Mouse (Mus musculus) lung, embryonic 15.5 days (tissue): ENCODE results near the gene Calm5. TPM values are rescaled to one million over a fixed set of nuclear protein-coding genes. Genes with fewer than 3 reads are reported as not detected.
"Not testable (repeated sequence)": the region's sequence is repeated elsewhere in the genome, so short reads cannot be mapped to it uniquely, and the experiment has no call there.

ENCODE experiments used
- ATAC-seq: fragments of 200-750 bp; cut with Nextera tagmentation; 2 replicates; pipeline ENCODE4 v1.8.0; 2017; ENCODE audit warnings: moderate number of reproducible peaks, borderline replicate concordance; ENCODE audit not compliant: low FRiP score, low TSS enrichment; ENCODE audit errors: extremely low read depth
- H3K27ac ChIP-seq: fragments of 300-500 bp; sonication (generic); 2 replicates; pipeline ENCODE4 v1.5.1; 2015; ENCODE audit warnings: moderate library complexity, mild to moderate bottlenecking, inconsistent platforms
- H3K27me3 ChIP-seq: fragments of 300-500 bp; sonication (generic); 2 replicates; pipeline ENCODE4 v1.6.1; 2015; ENCODE audit warnings: inconsistent platforms
- H3K36me3 ChIP-seq: fragments of 300-500 bp; sonication (generic); 2 replicates; pipeline ENCODE4 v1.6.1; 2015; ENCODE audit warnings: inconsistent platforms
- H3K4me1 ChIP-seq: fragments of 300-500 bp; sonication (generic); 2 replicates; pipeline ENCODE4 v1.6.1; 2015; ENCODE audit warnings: inconsistent platforms
- H3K4me2 ChIP-seq: fragments of 300-500 bp; sonication (generic); 2 replicates; pipeline ENCODE4 v1.6.1; 2015; ENCODE audit warnings: inconsistent platforms, mild to moderate bottlenecking, moderate library complexity
- H3K4me3 ChIP-seq: fragments of 300-500 bp; sonication (generic); 2 replicates; pipeline ENCODE4 v1.5.1; 2015; ENCODE audit warnings: mild to moderate bottlenecking, inconsistent platforms
- H3K9ac ChIP-seq: fragments of 300-500 bp; sonication (generic); 2 replicates; pipeline ENCODE4 v1.6.1; 2015; ENCODE audit warnings: inconsistent platforms
- H3K9me3 ChIP-seq: fragments of 300-500 bp; sonication (generic); 2 replicates; pipeline ENCODE4 v1.6.1; 2016; ENCODE audit warnings: inconsistent platforms
- WGBS: fragments of 180-500 bp; shearing (Covaris S2); methylation state at CpG from one replicate; pipeline ENCODE4 v1.1.7; 2015; 5-methylcytosine and 5-hydroxymethylcytosine counted together
- polyA plus RNA-seq: library from polyadenylated mRNA; unstranded; fragments of >200 nt; fragmentation: Nextera tagmentation; extraction: Ambion mirVana; gene quantifications from 2 replicates; pipeline ENCODE4 v1.2.1, GENCODE M21; 2015

The Calm5 gene
- not detected in 2 replicates for polyA plus RNA-seq

GRCm38 (mm10) chr13:3853648-3854333 lies at the start of gene Calm5:
Gene Calm5 (plus strand): TSS chr13:3854173.
- H3K4me2 ChIP-seq, H3K27me3 ChIP-seq, H3K9ac ChIP-seq, H3K4me3 ChIP-seq, ATAC-seq, H3K36me3 ChIP-seq, H3K4me1 ChIP-seq, H3K9me3 ChIP-seq, H3K27ac ChIP-seq: not testable (repeated sequence)
- WGBS = 83% methylated on average over 3 of the region's 3 CpGs

GRCm38 (mm10) chr13:3804186-3804585 lies 49.8 kb upstream of the Calm5 start, which contains the start of gene Calml3:
Gene Calml3 (minus strand): TSS chr13:3804316.
- no peaks in the 10 kb centered on the region for H3K9me3 ChIP-seq
- no peak within 1 kb of the TSS for H3K9ac ChIP-seq
- WGBS = 74% methylated on average over 13 of the region's 13 CpGs
- peak within 1 kb of the TSS; percentile 46; the same call in 1 of the 2 replicates for H3K27ac ChIP-seq
- H3K4me1 ChIP-seq = peaks cover 14% of the 10 kb centered on the region
- no peaks in the 10 kb centered on the region for H3K36me3 ChIP-seq
- H3K4me2 ChIP-seq = no peak within 1 kb of the TSS
- ATAC-seq = no peak
- H3K27me3 ChIP-seq = no peaks in the 10 kb centered on the region
- H3K4me3 ChIP-seq = no peak within 1 kb of the TSS

GRCm38 (mm10) chr13:3805132-3805531 lies 48.8 kb upstream of the Calm5 start:
- ATAC-seq = 0 out of 2 replicates have a peak, but pooled peaks have one; percentile 53

GRCm38 (mm10) chr13:3805638-3806037 lies 48.3 kb upstream of the Calm5 start:
- Histone ChIP-seq H3K4me3 (no peak overlapping the region), H3K27me3 (no peaks in the 10 kb centered on the region), H3K9me3 (no peaks in the 10 kb centered on the region), H3K4me2 (no peak overlapping the region), H3K36me3 (no peaks in the 10 kb centered on the region), H3K9ac (no peak overlapping the region), H3K27ac (peak overlapping the region; percentile 46), H3K4me1 (peaks cover 12% of the 10 kb centered on the region; the same call in 1 of the 2 replicates)
- 52% methylated on average over 5 of the region's 5 CpGs for WGBS
- ATAC-seq = no peak

More at GRCm38 (mm10) chr13:3805132-3805531, 48.8 kb upstream of the Calm5 start:
- Histone ChIP-seq H3K36me3 (no peaks in the 10 kb centered on the region), H3K9ac (no peak overlapping the region), H3K4me2 (no peak overlapping the region), H3K9me3 (no peaks in the 10 kb centered on the region), H3K27ac (peak overlapping the region; percentile 46; the same call in 1 of the 2 replicates), H3K4me3 (no peak overlapping the region), H3K4me1 (peaks cover 14% of the 10 kb centered on the region; the same call in 1 of the 2 replicates), H3K27me3 (no peaks in the 10 kb centered on the region)
- 35% methylated on average over 2 of the region's 2 CpGs for WGBS

GRCm38 (mm10) chr13:3807131-3807827 lies 46.7 kb upstream of the Calm5 start:
- no peak for ATAC-seq
- WGBS = 79% methylated on average over 7 of the region's 7 CpGs
- no peak overlapping the region for H3K9ac ChIP-seq

GRCm38 (mm10) chr13:3818012-3818739 lies 35.8 kb upstream of the Calm5 start:
- H3K4me2 ChIP-seq = no peak overlapping the region
- no peak for ATAC-seq
- no peaks in the 10 kb centered on the region for H3K4me1 ChIP-seq
- WGBS = 63% methylated on average over 5 of the region's 5 CpGs
- H3K27me3 ChIP-seq = no peaks in the 10 kb centered on the region
- no peak overlapping the region for H3K4me3 ChIP-seq
- H3K36me3 ChIP-seq = no peaks in the 10 kb centered on the region
- H3K9ac ChIP-seq = no peak overlapping the region
- no peaks in the 10 kb centered on the region for H3K9me3 ChIP-seq
- H3K27ac ChIP-seq = no peak overlapping the region

More at GRCm38 (mm10) chr13:3807131-3807827, 46.7 kb upstream of the Calm5 start:
- Histone ChIP-seq H3K36me3 (no peaks in the 10 kb centered on the region), H3K4me1 (peaks cover 4% of the 10 kb centered on the region; the same call in 1 of the 2 replicates), H3K9me3 (no peaks in the 10 kb centered on the region), H3K27me3 (no peaks in the 10 kb centered on the region), H3K27ac (no peak overlapping the region), H3K4me3 (no peak overlapping the region), H3K4me2 (no peak overlapping the region)

- Histone ChIP-seq H3K9me3 (no peaks in the 10 kb centered on the region), H3K27ac (no peak overlapping the region), H3K4me1 (no peaks in the 10 kb centered on the region), H3K36me3 (no peaks in the 10 kb centered on the region), H3K4me2 (no peak overlapping the region), H3K4me3 (no peak overlapping the region), H3K9ac (no peak overlapping the region), H3K27me3 (no peaks in the 10 kb centered on the region)
- no peak for ATAC-seq
- 67% methylated on average over 2 of the region's 2 CpGs for WGBS
Observed at GRCm38 (mm10) chr13:3818740-3819076, 35.3 kb upstream of the Calm5 start.

GRCm38 (mm10) chr13:3822105-3822504 lies 31.9 kb upstream of the Calm5 start:
- no peaks in the 10 kb centered on the region for H3K9me3 ChIP-seq
- no peak overlapping the region for H3K4me3 ChIP-seq
- H3K27me3 ChIP-seq = no peaks in the 10 kb centered on the region
- no peak overlapping the region for H3K27ac ChIP-seq
- H3K4me1 ChIP-seq = no peaks in the 10 kb centered on the region
- H3K4me2 ChIP-seq = no peak overlapping the region
- WGBS = 63% methylated on average over 4 of the region's 4 CpGs
- ATAC-seq = no peak
- no peak overlapping the region for H3K9ac ChIP-seq
- no peaks in the 10 kb centered on the region for H3K36me3 ChIP-seq

- H3K27me3 ChIP-seq = no peaks in the 10 kb centered on the region
- ATAC-seq = no peak
- no peaks in the 10 kb centered on the region for H3K36me3 ChIP-seq
- H3K9ac ChIP-seq = no peak overlapping the region
- H3K4me2 ChIP-seq = no peak overlapping the region
- H3K4me3 ChIP-seq = no peak overlapping the region
- no peaks in the 10 kb centered on the region for H3K4me1 ChIP-seq
- no peaks in the 10 kb centered on the region for H3K9me3 ChIP-seq
- H3K27ac ChIP-seq = no peak overlapping the region
Observed at GRCm38 (mm10) chr13:3825726-3826125, 28.2 kb upstream of the Calm5 start.

- Histone ChIP-seq H3K9ac (no peak overlapping the region), H3K36me3 (no peaks in the 10 kb centered on the region), H3K27me3 (no peaks in the 10 kb centered on the region), H3K9me3 (no peaks in the 10 kb centered on the region), H3K4me1 (no peaks in the 10 kb centered on the region), H3K4me3 (no peak overlapping the region), H3K27ac (peak overlapping the region; percentile 66), H3K4me2 (no peak overlapping the region)
- 0 out of 2 replicates have a peak, but pooled peaks have one; percentile 32 for ATAC-seq
- 52% methylated on average over 5 of the region's 5 CpGs for WGBS
Observed at GRCm38 (mm10) chr13:3831546-3831945, 22.4 kb upstream of the Calm5 start.

- Histone ChIP-seq H3K4me2 (no peak overlapping the region), H3K27ac (peak overlapping the region; percentile 66)
Observed at GRCm38 (mm10) chr13:3831994-3832393, 22.0 kb upstream of the Calm5 start.

More at GRCm38 (mm10) chr13:3831994-3832393, 22.0 kb upstream of the Calm5 start:
- H3K27me3 ChIP-seq = no peaks in the 10 kb centered on the region
- H3K9me3 ChIP-seq = no peaks in the 10 kb centered on the region
- H3K9ac ChIP-seq = no peak overlapping the region
- H3K4me3 ChIP-seq = no peak overlapping the region
- H3K36me3 ChIP-seq = no peaks in the 10 kb centered on the region
- ATAC-seq = peak; percentile 67; the same call in 1 of the 2 replicates
- H3K4me1 ChIP-seq = no peaks in the 10 kb centered on the region
- 17% methylated on average over 1 of the region's 1 CpGs for WGBS
